Mouse (Mus musculus) kidney, postnatal 14 days (tissue): ENCODE results near the gene Ajm1.
A peak's percentile ranks its signal among the peaks of the same experiment; 100 is the strongest.

ENCODE experiments used
- DNase-seq: peaks from one replicate; pipeline ENCODE4 v3.0.0; 2022; ENCODE audit warnings: mixed read lengths

Gene Ajm1

GRCm38 (mm10) chr2:25583120-25583481, 1.5 kb upstream of the Ajm1 start:
- no peak for DNase-seq

- peak; percentile 52 for DNase-seq
Measured at GRCm38 (mm10) chr2:25582466-25583119, 1.0 kb upstream of the Ajm1 start.

- DNase-seq = no peak
Measured at GRCm38 (mm10) chr2:25581901-25582301, 344 bp upstream of the Ajm1 start.

GRCm38 (mm10) chr2:25580621-25581101, 896 bp downstream of the Ajm1 start:
- DNase-seq = no peak

GRCm38 (mm10) chr2:25579737-25580460, 1.7 kb downstream of the Ajm1 start:
- DNase-seq = peak; percentile 67

- no peak for DNase-seq
Measured at GRCm38 (mm10) chr2:25578796-25579736, 2.5 kb downstream of the Ajm1 start.

- DNase-seq = no peak
Measured at GRCm38 (mm10) chr2:25577951-25578795, 3.4 kb downstream of the Ajm1 start.

- DNase-seq = no peak
Measured at GRCm38 (mm10) chr2:25576965-25577891, 4.3 kb downstream of the Ajm1 start.

GRCm38 (mm10) chr2:25576028-25576850, 5.3 kb downstream of the Ajm1 start:
- no peak for DNase-seq

- peak; percentile 43 for DNase-seq
Measured at GRCm38 (mm10) chr2:25575432-25576027, 6.0 kb downstream of the Ajm1 start.

- DNase-seq = peak; percentile 98
Measured at GRCm38 (mm10) chr2:25574579-25575431, 6.8 kb downstream of the Ajm1 start, which contains the start of the genes Mamdc4 and Phpt1. Gene Mamdc4, minus strand, starts transcription at chr2:25574845. Gene Phpt1, minus strand, starts transcription at chr2:25575224.

- no peak for DNase-seq
Measured at GRCm38 (mm10) chr2:25574136-25574535, 7.4 kb downstream of the Ajm1 start.

- DNase-seq = no peak
Measured at GRCm38 (mm10) chr2:25573068-25573467, 8.5 kb downstream of the Ajm1 start.

GRCm38 (mm10) chr2:25571221-25571620, 10.3 kb downstream of the Ajm1 start:
- DNase-seq = no peak

GRCm38 (mm10) chr2:25569323-25569722, 12.2 kb downstream of the Ajm1 start:
- no peak for DNase-seq

- DNase-seq = no peak
Measured at GRCm38 (mm10) chr2:25568473-25569019, 13.0 kb downstream of the Ajm1 start.

GRCm38 (mm10) chr2:25566558-25566957, 15.0 kb downstream of the Ajm1 start:
- DNase-seq = no peak

GRCm38 (mm10) chr2:25565741-25566140, 15.8 kb downstream of the Ajm1 start:
- no peak for DNase-seq
